Mouse (Mus musculus) thymus, adult 2 months (tissue): ENCODE measurements around the gene Csgalnact2.

ENCODE experiments used
- CTCF ChIP-seq: fragments of 200-500 bp; IDR thresholded peaks from 2 replicates; pipeline ENCODE4 v1.5.1; 2012; ENCODE audit warnings: mild to moderate bottlenecking, control low read depth, low read length, moderate library complexity, borderline replicate concordance; ENCODE audit not compliant: control insufficient read depth, poor library complexity, insufficient read depth; ENCODE audit errors: extremely low read depth
- POLR2A ChIP-seq: fragments of 200-500 bp; IDR thresholded peaks from 2 replicates; pipeline ENCODE4 v1.6.1; 2012; ENCODE audit warnings: mild to moderate bottlenecking, low read length, control low read depth, moderate library complexity; ENCODE audit not compliant: control insufficient read depth, poor library complexity, insufficient read depth; ENCODE audit errors: extremely low read depth

GRCm38 (mm10) chr6:118126577-118126976 lies 12.4 kb downstream of the Csgalnact2 start:
- TF ChIP-seq CTCF (no peak), POLR2A (no peak)
